Mouse (Mus musculus) effector memory CD4-positive, alpha-beta T cell, adult 7 months (primary cell): Measurements from ENCODE around the gene Gm10964. TPM values are rescaled to one million over a fixed set of nuclear protein-coding genes. Genes with fewer than 3 reads are reported as not detected.

Experiments
- polyA plus RNA-seq: library from polyadenylated mRNA; unstranded; fragments of 100-300 nt; shearing (Covaris generic); gene quantifications from one replicate; pipeline ENCODE4 v1.2.1, GENCODE M21; 2017

Gene Gm10964
- not detected for polyA plus RNA-seq

DNA sequence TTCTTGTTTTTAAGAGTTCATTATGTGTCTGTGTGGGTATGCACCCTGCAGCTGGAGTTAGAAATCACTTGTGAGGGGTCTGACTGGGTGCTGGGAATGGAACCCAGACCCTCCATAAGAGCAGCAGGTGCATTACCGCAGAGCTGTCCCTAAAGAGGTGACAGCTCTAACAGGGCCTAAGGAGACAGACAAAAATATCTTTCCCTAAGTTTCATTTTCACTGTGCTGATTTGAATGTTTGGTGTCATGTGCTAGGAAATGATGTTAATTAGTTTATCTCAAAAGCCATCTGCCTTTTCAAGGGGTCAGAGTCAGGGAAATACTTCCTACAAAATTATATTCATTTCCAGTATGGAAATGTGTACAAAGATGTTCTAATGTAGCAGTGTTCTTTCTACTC, at the start of gene Gm10964:
Gene Gm10964 (plus strand): TSS at position 38 of the 400 bp plus-strand sequence.

GRCm38 (mm10) chr3:103737778-103738571, 1.2 kb upstream of the Gm10964 start, which contains the start of gene Olfml3:
TSS of gene Olfml3 (minus strand) at chr3:103738001.

GRCm38 (mm10) chr3:103791230-103792110, 52.3 kb downstream of the Gm10964 start, which contains the start of gene Hipk1:
TSS of gene Hipk1 (minus strand) at chr3:103791563.

Other genes with a start within 250 kb of the Gm10964 start
- 0.21 TPM for gene Syt6, start 164.1 kb upstream of the Gm10964 start, polyA plus RNA-seq
- 1.1 TPM for gene Atg4a-ps, start 93.3 kb upstream of the Gm10964 start, polyA plus RNA-seq
- gene Olfml3, start 1.4 kb upstream of the Gm10964 start, polyA plus RNA-seq = 0.99 TPM
- gene Hipk1, start 52.2 kb downstream of the Gm10964 start, polyA plus RNA-seq = 64.6 TPM
- 17.1 TPM for gene Dclre1b, start 70.1 kb downstream of the Gm10964 start, polyA plus RNA-seq
- gene Ap4b1, start 70.2 kb downstream of the Gm10964 start, polyA plus RNA-seq = 23.0 TPM
- not detected for gene Gm43064, start 70.2 kb downstream of the Gm10964 start, polyA plus RNA-seq
- gene Bcl2l15, start 93.2 kb downstream of the Gm10964 start, polyA plus RNA-seq = 1.5 TPM
- gene Ptpn22, start 120.4 kb downstream of the Gm10964 start, polyA plus RNA-seq = 890 TPM
- gene Rsbn1, start 174.8 kb downstream of the Gm10964 start, polyA plus RNA-seq = 45.8 TPM
- gene Phtf1, start 228.7 kb downstream of the Gm10964 start, polyA plus RNA-seq = 41.4 TPM